12 mouse cellular contexts compared by ENCODE assay signal in the genomic region with DNA sequence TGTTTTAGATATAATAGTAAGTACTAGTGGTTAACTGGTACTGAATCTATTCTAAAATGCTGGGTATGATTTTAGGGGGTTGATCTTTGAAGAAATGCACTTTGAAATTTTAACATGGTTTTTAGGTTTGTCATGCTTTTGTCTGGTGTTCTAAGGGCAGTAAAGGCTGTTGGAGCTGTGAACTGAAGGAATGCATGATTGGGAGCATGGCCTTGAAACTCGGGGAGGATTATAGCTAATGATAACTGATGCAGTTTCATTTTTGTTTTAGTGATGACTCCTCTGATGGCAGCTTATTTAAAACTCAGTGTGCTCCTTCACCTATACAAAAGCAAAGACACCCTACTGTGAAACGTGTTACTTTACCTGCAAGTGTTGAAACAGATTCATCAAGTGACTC. TPM values are rescaled to one million over a fixed set of nuclear protein-coding genes. Genes with fewer than 3 reads are reported as not detected.
DNase-seq lines count a peak whose midpoint lies in the region; ATAC-seq and TF ChIP-seq lines count a peak whose summit lies in the region.
"Had no signal": no experiment of that assay in that cellular context is flagged by ENCODE, and none has a peak within 500 bp of the region (broad histone marks: within the 10 kb centered on the region; RNA-seq: fewer than 3 reads in every experiment).

No protein-coding gene starts in this region.

- no peak overlapping the region; the same call in 1 of the 2 replicates for H3K4me2 ChIP-seq in forebrain, embryonic 14.5 days (ENCODE audit: low read length)
- H3K4me2 ChIP-seq in lung, embryonic 14.5 days, result peak overlapping the region; percentile 95
- peak overlapping the region; percentile 52 for H3K4me2 ChIP-seq in intestine, embryonic 15.5 days (replicated peaks)
- peak overlapping the region; percentile 85 for H3K4me2 ChIP-seq in neural tube, embryonic 13.5 days

- no peaks in the 10 kb centered on the region for H3K9me3 ChIP-seq in forebrain, embryonic 10.5 days
- no peaks in the 10 kb centered on the region for H3K9me3 ChIP-seq in forebrain, embryonic 14.5 days (replicated peaks; ENCODE audit: control insufficient read depth, low read length)
- no peaks in the 10 kb centered on the region for H3K9me3 ChIP-seq in lung, embryonic 14.5 days (ENCODE audit: low read depth, low read length)
- H3K9me3 ChIP-seq in intestine, embryonic 15.5 days, result no peaks in the 10 kb centered on the region
- no peaks in the 10 kb centered on the region for H3K9me3 ChIP-seq in neural tube, embryonic 13.5 days

- TF ChIP-seq CTCF in lung, embryonic 14.5 days (IDR thresholded peaks at IDR 0.05; ENCODE audit: low read depth), result no peak

- no peak overlapping the region for H3K9ac ChIP-seq in forebrain, embryonic 14.5 days (ENCODE audit: low read length)
- H3K9ac ChIP-seq in lung, embryonic 14.5 days, result no peak overlapping the region
- H3K9ac ChIP-seq in intestine, embryonic 15.5 days, result no peak overlapping the region
- no peak overlapping the region for H3K9ac ChIP-seq in neural tube, embryonic 13.5 days

- H3K4me3 ChIP-seq in forebrain, embryonic 10.5 days, result peak overlapping the region; percentile 87
- H3K4me3 ChIP-seq in forebrain, embryonic 14.5 days (ENCODE audit: low read depth, low read length), result no peak overlapping the region
- H3K4me3 ChIP-seq in lung, embryonic 14.5 days (ENCODE audit: low read depth, low read length), result peak overlapping the region; percentile 93
- H3K4me3 ChIP-seq in intestine, embryonic 15.5 days (replicated peaks), result no peak overlapping the region
- H3K4me3 ChIP-seq in neural tube, embryonic 13.5 days, result no peak overlapping the region
- H3K4me3 ChIP-seq: heart, adult 2 months had no signal

- H3K27me3 ChIP-seq in forebrain, embryonic 10.5 days (ENCODE audit: poor library complexity, severe bottlenecking), result no peaks in the 10 kb centered on the region
- H3K27me3 ChIP-seq in forebrain, embryonic 14.5 days (replicated peaks; ENCODE audit: control insufficient read depth, insufficient read depth, low read length), result no peaks in the 10 kb centered on the region
- H3K27me3 ChIP-seq in lung, embryonic 14.5 days (ENCODE audit: insufficient read depth, low read length), result no peaks in the 10 kb centered on the region
- no peaks in the 10 kb centered on the region for H3K27me3 ChIP-seq in intestine, embryonic 15.5 days (replicated peaks)
- no peaks in the 10 kb centered on the region for H3K27me3 ChIP-seq in neural tube, embryonic 13.5 days

- H3K27ac ChIP-seq in forebrain, embryonic 10.5 days, result no peak overlapping the region
- no peak overlapping the region for H3K27ac ChIP-seq in forebrain, embryonic 14.5 days (ENCODE audit: low read depth, low read length)
- no peak overlapping the region for H3K27ac ChIP-seq in lung, embryonic 14.5 days (ENCODE audit: low read depth)
- no peak overlapping the region for H3K27ac ChIP-seq in intestine, embryonic 15.5 days
- H3K27ac ChIP-seq in neural tube, embryonic 13.5 days (replicated peaks), result no peak overlapping the region
- H3K27ac ChIP-seq: heart, adult 2 months had no signal

- H3K36me3 ChIP-seq in forebrain, embryonic 10.5 days (replicated peaks), result peaks cover 63% of the 10 kb centered on the region
- peaks cover 44% of the 10 kb centered on the region for H3K36me3 ChIP-seq in forebrain, embryonic 14.5 days (ENCODE audit: control insufficient read depth, insufficient read depth, low read length)
- peaks cover 59% of the 10 kb centered on the region for H3K36me3 ChIP-seq in lung, embryonic 14.5 days (ENCODE audit: insufficient read depth)
- H3K36me3 ChIP-seq in intestine, embryonic 15.5 days, result peaks cover 24% of the 10 kb centered on the region
- H3K36me3 ChIP-seq in neural tube, embryonic 13.5 days, result peaks cover 46% of the 10 kb centered on the region

- ATAC-seq in forebrain, embryonic 14.5 days, result no peak
- no peak for ATAC-seq in lung, embryonic 14.5 days (ENCODE audit: insufficient read depth)
- no peak for ATAC-seq in intestine, embryonic 15.5 days
- ATAC-seq in neural tube, embryonic 13.5 days (ENCODE audit: low read depth), result no peak
- ATAC-seq in cerebellum, adult (ENCODE audit: insufficient number of reproducible peaks, low FRiP score, low TSS enrichment), result no peak
- ATAC-seq: forebrain, embryonic 16.5 days had no signal

- whole genome bisulfite sequencing in forebrain, embryonic 10.5 days, result 67% methylated on average over 2 of the region's 2 CpGs
- WGBS in forebrain, embryonic 14.5 days, result 53% methylated on average over 2 of the region's 2 CpGs
- WGBS in lung, embryonic 14.5 days, result 44% methylated on average over 2 of the region's 2 CpGs
- 36% methylated on average over 2 of the region's 2 CpGs for WGBS in intestine, embryonic 15.5 days
- 62% methylated on average over 2 of the region's 2 CpGs for WGBS in neural tube, embryonic 13.5 days

- DNase-seq in forebrain, embryonic 10.5 days (ENCODE audit: extremely low spot score, low spot score), result no peak
- DNase-seq in forebrain, embryonic 14.5 days (ENCODE audit: low spot score), result no peak
- no peak for DNase-seq in lung, embryonic 14.5 days
- DNase-seq in lung, postnatal 36 days, result no peak
- no peak for DNase-seq in layer of hippocampus, postnatal 25 days (ENCODE audit: extremely low spot score in 1 of 2, low spot score in 1 of 2)
- DNase-seq: heart, adult 2 months; kidney, adult 9 months; spleen, adult 18-20 months had no signal

- peaks cover 30% of the 10 kb centered on the region for H3K4me1 ChIP-seq in forebrain, embryonic 10.5 days
- H3K4me1 ChIP-seq in forebrain, embryonic 14.5 days (ENCODE audit: control insufficient read depth, insufficient read depth, low read length), result peaks cover 17% of the 10 kb centered on the region
- H3K4me1 ChIP-seq in lung, embryonic 14.5 days (ENCODE audit: insufficient read depth), result peaks cover 11% of the 10 kb centered on the region
- H3K4me1 ChIP-seq in intestine, embryonic 15.5 days (replicated peaks), result peaks cover 11% of the 10 kb centered on the region; the same call in 1 of the 2 replicates
- peaks cover 46% of the 10 kb centered on the region for H3K4me1 ChIP-seq in neural tube, embryonic 13.5 days (replicated peaks)

RNA-seq across cellular contexts. Expression of a gene that starts 2.0 kb away (rescaled TPM):
- 4.4 and 5.2 TPM in 2 replicates for polyA plus RNA-seq in forebrain, embryonic 10.5 days (2016; fragmentation: Nextera tagmentation; extraction: Ambion mirVana)
- polyA plus RNA-seq in forebrain, embryonic 14.5 days (2014; fragmentation: Nextera tagmentation; extraction: Ambion mirVana), result 7.5 and 8.3 TPM in 2 replicates
- 8.2 and 8.6 TPM in 2 replicates for polyA plus RNA-seq in lung, embryonic 14.5 days (2014; fragmentation: Nextera tagmentation; extraction: Ambion mirVana)
- polyA plus RNA-seq in intestine, embryonic 15.5 days (2015; fragmentation: Nextera tagmentation; extraction: Ambion mirVana), result 8.4 and 9.6 TPM in 2 replicates
- polyA plus RNA-seq in neural tube, embryonic 13.5 days (2015; fragmentation: Nextera tagmentation; extraction: Ambion mirVana), result 13.8 and 14.2 TPM in 2 replicates
- 10 to 100 TPM; 16.2 to 23.3 TPM for total RNA-seq in layer of hippocampus, postnatal 25 days (2021)

RNA-seq across cellular contexts. Expression of a gene that starts 2.2 kb away (rescaled TPM):
- polyA plus RNA-seq in forebrain, embryonic 10.5 days (2016; fragmentation: Nextera tagmentation; extraction: Ambion mirVana), result 100 and 110 TPM in 2 replicates
- 43.9 and 44.8 TPM in 2 replicates for polyA plus RNA-seq in forebrain, embryonic 14.5 days (2014; fragmentation: Nextera tagmentation; extraction: Ambion mirVana)
- polyA plus RNA-seq in lung, embryonic 14.5 days (2014; fragmentation: Nextera tagmentation; extraction: Ambion mirVana), result 81.3 and 82.1 TPM in 2 replicates
- polyA plus RNA-seq in intestine, embryonic 15.5 days (2015; fragmentation: Nextera tagmentation; extraction: Ambion mirVana), result 79.1 and 82.8 TPM in 2 replicates
- polyA plus RNA-seq in neural tube, embryonic 13.5 days (2015; fragmentation: Nextera tagmentation; extraction: Ambion mirVana), result 50.8 and 53.0 TPM in 2 replicates
- total RNA-seq in layer of hippocampus, postnatal 25 days (2021), result 10 to 100 TPM; 26.7 to 35.0 TPM

RNA-seq across cellular contexts. Expression of a gene that starts 28.5 kb away (rescaled TPM):
- 38.1 and 39.5 TPM in 2 replicates for polyA plus RNA-seq in forebrain, embryonic 10.5 days (2016; fragmentation: Nextera tagmentation; extraction: Ambion mirVana)
- 39.8 and 43.1 TPM in 2 replicates for polyA plus RNA-seq in forebrain, embryonic 14.5 days (2014; fragmentation: Nextera tagmentation; extraction: Ambion mirVana)
- polyA plus RNA-seq in lung, embryonic 14.5 days (2014; fragmentation: Nextera tagmentation; extraction: Ambion mirVana), result 37.5 and 38.0 TPM in 2 replicates
- 31.0 and 34.5 TPM in 2 replicates for polyA plus RNA-seq in intestine, embryonic 15.5 days (2015; fragmentation: Nextera tagmentation; extraction: Ambion mirVana)
- 37.9 and 41.0 TPM in 2 replicates for polyA plus RNA-seq in neural tube, embryonic 13.5 days (2015; fragmentation: Nextera tagmentation; extraction: Ambion mirVana)
- 10 to 100 TPM; 34.3 to 34.4 TPM for total RNA-seq in layer of hippocampus, postnatal 25 days (2021)

RNA-seq across cellular contexts. Expression of a gene that starts 49.3 kb away (rescaled TPM):
- 23.0 and 25.6 TPM in 2 replicates for polyA plus RNA-seq in forebrain, embryonic 10.5 days (2016; fragmentation: Nextera tagmentation; extraction: Ambion mirVana)
- polyA plus RNA-seq in forebrain, embryonic 14.5 days (2014; fragmentation: Nextera tagmentation; extraction: Ambion mirVana), result 15.8 and 16.0 TPM in 2 replicates
- polyA plus RNA-seq in lung, embryonic 14.5 days (2014; fragmentation: Nextera tagmentation; extraction: Ambion mirVana), result 23.9 and 26.2 TPM in 2 replicates
- 11.6 and 11.7 TPM in 2 replicates for polyA plus RNA-seq in intestine, embryonic 15.5 days (2015; fragmentation: Nextera tagmentation; extraction: Ambion mirVana)
- 13.7 and 13.9 TPM in 2 replicates for polyA plus RNA-seq in neural tube, embryonic 13.5 days (2015; fragmentation: Nextera tagmentation; extraction: Ambion mirVana)
- 10 to 100 TPM; 17.6 to 24.1 TPM for total RNA-seq in layer of hippocampus, postnatal 25 days (2021)

Comparison
In these comparisons a context has a peak if more than half of its experiments do, and no peak if none do; other contexts are left out.
1. H3K4me3 ChIP-seq: peak in forebrain, embryonic 10.5 days (single experiment) and lung, embryonic 14.5 days (single experiment); none in forebrain, embryonic 14.5 days (single experiment), intestine, embryonic 15.5 days (single experiment) and neural tube, embryonic 13.5 days (single experiment).